Mouse (Mus musculus) kidney, embryonic 16.5 days (tissue): ENCODE measurements at regions not wholly inside any gene's neighbourhood (a gene's known extent, or its start where the extent isn't known, plus 50 kb on each side); places are given as distances from the start of the nearest gene placed in this dataset.

Experiments
- ATAC-seq: fragments of 200-750 bp; cut with Nextera tagmentation; 2 replicates; pipeline ENCODE4 v1.8.0; 2017; ENCODE audit warnings: moderate TSS enrichment; ENCODE audit not compliant: low FRiP score, low TSS enrichment
- H3K27ac ChIP-seq: fragments of 300-500 bp; sonication (generic); 2 replicates; pipeline ENCODE4 v1.5.1; 2014; ENCODE audit warnings: low read length
- H3K27me3 ChIP-seq: fragments of 300-500 bp; sonication (generic); 2 replicates; pipeline ENCODE4 v1.6.1; 2014; ENCODE audit warnings: low read length, control low read depth, mixed read lengths; ENCODE audit not compliant: insufficient read depth
- H3K36me3 ChIP-seq: fragments of 300-500 bp; sonication (generic); 2 replicates; pipeline ENCODE4 v1.6.1; 2014; ENCODE audit warnings: low read length, control low read depth, mixed read lengths; ENCODE audit not compliant: insufficient read depth
- H3K4me1 ChIP-seq: fragments of 300-500 bp; sonication (generic); 2 replicates; pipeline ENCODE4 v1.6.1; 2014; ENCODE audit warnings: low read length, control low read depth, mixed read lengths; ENCODE audit not compliant: insufficient read depth
- H3K4me2 ChIP-seq: fragments of 300-500 bp; sonication (generic); replicated peaks from 2 replicates; pipeline ENCODE4 v1.6.1; 2014; ENCODE audit warnings: low read depth, low read length
- H3K4me3 ChIP-seq: fragments of 300-500 bp; sonication (generic); 2 replicates; pipeline ENCODE4 v1.5.1; 2014; ENCODE audit warnings: mild to moderate bottlenecking, low read length
- H3K9ac ChIP-seq: fragments of 300-500 bp; sonication (generic); replicated peaks from 2 replicates; pipeline ENCODE4 v1.6.1; 2014; ENCODE audit warnings: low read length
- H3K9me3 ChIP-seq: fragments of 300-500 bp; sonication (generic); 2 replicates; pipeline ENCODE4 v1.6.1; 2016; ENCODE audit warnings: low read length, control low read depth
- WGBS: fragments of 180-500 bp; shearing (Covaris S2); extraction: QIAGEN DNeasy Blood & Tissue Kit; methylation state at CpG from one replicate; pipeline ENCODE4 v1.1.7; 2014; 5-methylcytosine and 5-hydroxymethylcytosine counted together

DNA sequence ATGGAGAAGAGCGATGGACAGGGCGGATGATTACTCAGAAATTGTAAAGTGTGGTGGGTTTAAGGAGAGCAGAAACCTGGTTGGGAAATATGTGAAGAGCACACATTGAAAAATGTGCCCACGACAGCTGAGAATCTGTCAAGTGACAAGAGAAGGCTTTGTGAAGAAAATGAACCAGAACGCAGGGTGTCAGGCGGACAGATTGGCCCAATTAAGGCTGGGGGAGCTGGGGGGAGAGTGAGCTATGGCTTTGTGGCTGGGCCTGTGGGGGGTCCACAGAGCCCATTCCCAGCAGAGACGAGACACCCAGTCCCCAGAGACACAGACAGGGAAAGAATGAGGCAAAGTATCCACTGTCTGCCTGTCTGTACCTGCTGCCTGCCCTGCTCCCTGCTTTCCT is 153.3 kb downstream of the Shq1 start:
- Histone ChIP-seq H3K9me3 (no peaks in the 10 kb centered on the region), H3K36me3 (no peaks in the 10 kb centered on the region), H3K9ac (no peak overlapping the region), H3K4me1 (0 out of 2 replicates have a peak, but pooled peaks cover 3% of the 10 kb centered on the region), H3K27me3 (peaks cover 21% of the 10 kb centered on the region), H3K4me2 (no peak overlapping the region), H3K27ac (no peak overlapping the region), H3K4me3 (no peak overlapping the region)
- ATAC-seq: no peak
- WGBS: 76% methylated on average over 6 of the region's 6 CpGs

DNA sequence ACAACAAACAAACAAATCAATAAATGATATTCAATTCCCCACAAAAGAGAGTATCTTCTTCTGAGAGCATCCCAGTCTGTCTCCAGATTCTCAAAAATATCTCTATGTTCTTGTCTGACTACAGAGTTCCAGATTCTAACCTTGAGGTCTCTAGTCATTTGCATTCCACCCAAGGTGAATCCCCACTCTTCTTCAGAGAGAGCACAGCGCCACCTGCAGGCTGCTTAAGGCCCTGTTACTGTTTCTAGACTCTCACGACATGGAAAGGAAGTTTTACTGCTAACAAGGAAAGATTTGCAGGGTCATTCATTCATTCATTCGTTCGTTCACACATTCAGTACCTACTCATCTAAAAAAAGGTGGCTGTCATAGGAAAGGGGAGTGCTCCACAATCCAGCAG is 158.3 kb downstream of the Shq1 start:
- peaks cover 11% of the 10 kb centered on the region; the same call in 1 of the 2 replicates for H3K27me3 ChIP-seq
- H3K9ac ChIP-seq: no peak overlapping the region
- H3K36me3 ChIP-seq: no peaks in the 10 kb centered on the region
- no peak for ATAC-seq
- H3K9me3 ChIP-seq: 0 out of 2 replicates have a peak, but pooled peaks cover 4% of the 10 kb centered on the region
- H3K4me1 ChIP-seq: no peaks in the 10 kb centered on the region
- H3K27ac ChIP-seq: no peak overlapping the region
- H3K4me3 ChIP-seq: no peak overlapping the region
- no peak overlapping the region for H3K4me2 ChIP-seq
- WGBS: 62% methylated on average over 4 of the region's 4 CpGs

DNA sequence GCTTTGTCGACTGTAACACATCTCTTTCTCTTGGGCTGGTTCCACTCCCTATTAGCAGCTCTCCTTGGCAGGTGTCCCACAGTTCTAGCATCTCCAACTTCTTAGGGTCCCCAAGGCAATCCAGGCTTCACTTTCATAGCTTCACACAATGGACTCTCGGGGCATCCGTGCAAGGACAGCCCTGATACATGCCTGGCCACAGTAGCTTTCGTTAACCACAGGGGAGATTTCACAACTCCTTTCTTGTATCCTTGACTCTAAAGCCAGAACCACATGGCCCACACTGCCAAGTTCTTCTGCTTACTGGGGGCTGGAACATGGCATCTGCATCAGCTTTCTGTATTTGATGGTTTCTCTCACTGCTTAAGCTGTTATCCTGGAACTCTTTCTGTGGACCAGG is 160.3 kb downstream of the Shq1 start:
- H3K4me3 ChIP-seq: no peak overlapping the region
- H3K27me3 ChIP-seq: 0 out of 2 replicates have a peak, but pooled peaks cover 3% of the 10 kb centered on the region
- H3K9me3 ChIP-seq: 0 out of 2 replicates have a peak, but pooled peaks cover 4% of the 10 kb centered on the region
- H3K27ac ChIP-seq: no peak overlapping the region
- H3K4me2 ChIP-seq: no peak overlapping the region
- H3K9ac ChIP-seq: no peak overlapping the region
- no peaks in the 10 kb centered on the region for H3K36me3 ChIP-seq
- H3K4me1 ChIP-seq: no peaks in the 10 kb centered on the region
- 83% methylated on average over 4 of the region's 4 CpGs for WGBS
- no peak for ATAC-seq

DNA sequence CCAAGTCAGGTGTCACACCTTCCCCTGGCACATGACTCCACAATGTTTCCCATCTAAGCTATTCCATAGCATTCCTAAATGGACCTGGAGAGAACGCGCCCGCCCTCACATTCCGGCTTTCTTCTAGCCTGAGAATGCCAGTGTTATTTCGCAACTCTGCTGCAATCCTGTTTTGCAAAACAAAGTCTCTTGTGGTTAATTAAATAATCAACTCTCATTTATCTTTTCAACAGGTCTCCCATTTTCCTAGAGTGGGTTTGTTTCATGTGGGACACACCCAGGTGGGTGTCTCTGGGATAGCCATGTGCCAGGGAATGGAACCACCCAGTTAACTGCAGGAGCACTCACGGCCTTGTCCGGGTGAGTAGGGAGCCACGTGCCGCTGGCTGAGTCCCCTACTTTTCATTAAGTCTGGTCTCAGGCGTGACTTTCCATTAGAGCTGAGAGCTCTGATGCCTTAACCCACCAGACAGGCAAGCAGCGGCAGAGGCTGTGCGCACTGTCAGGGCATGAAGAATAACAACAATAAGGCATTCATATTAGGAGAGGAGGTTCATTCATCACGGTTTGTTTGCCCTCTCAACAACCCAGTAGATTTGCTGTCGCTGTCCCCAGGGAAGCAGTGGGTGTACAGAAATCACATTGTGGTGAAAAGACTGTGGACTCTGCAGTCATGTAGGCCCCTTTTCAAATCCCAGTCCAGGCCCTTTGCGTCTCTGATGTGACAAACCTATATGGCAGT is 165.3 kb downstream of the Shq1 start:
- Histone ChIP-seq H3K4me1 (0 out of 2 replicates have a peak, but pooled peaks cover 8% of the 10 kb centered on the region), H3K4me2 (no peak overlapping the region), H3K36me3 (no peaks in the 10 kb centered on the region), H3K9me3 (no peaks in the 10 kb centered on the region), H3K27ac (no peak overlapping the region), H3K9ac (no peak overlapping the region), H3K27me3 (no peaks in the 10 kb centered on the region), H3K4me3 (no peak overlapping the region)
- 76% methylated on average over 15 of the region's 15 CpGs for WGBS
- ATAC-seq: no peak

GRCm38 (mm10) chr6:100502961-100503782 is 167.8 kb downstream of the Shq1 start:
- ATAC-seq: no peak
- no peak overlapping the region for H3K4me3 ChIP-seq
- no peak overlapping the region for H3K4me2 ChIP-seq
- H3K27me3 ChIP-seq: no peaks in the 10 kb centered on the region
- H3K36me3 ChIP-seq: no peaks in the 10 kb centered on the region
- 65% methylated on average over 14 of the region's 14 CpGs for WGBS
- H3K27ac ChIP-seq: no peak overlapping the region
- H3K4me1 ChIP-seq: 0 out of 2 replicates have a peak, but pooled peaks cover 10% of the 10 kb centered on the region
- no peaks in the 10 kb centered on the region for H3K9me3 ChIP-seq
- H3K9ac ChIP-seq: no peak overlapping the region

DNA sequence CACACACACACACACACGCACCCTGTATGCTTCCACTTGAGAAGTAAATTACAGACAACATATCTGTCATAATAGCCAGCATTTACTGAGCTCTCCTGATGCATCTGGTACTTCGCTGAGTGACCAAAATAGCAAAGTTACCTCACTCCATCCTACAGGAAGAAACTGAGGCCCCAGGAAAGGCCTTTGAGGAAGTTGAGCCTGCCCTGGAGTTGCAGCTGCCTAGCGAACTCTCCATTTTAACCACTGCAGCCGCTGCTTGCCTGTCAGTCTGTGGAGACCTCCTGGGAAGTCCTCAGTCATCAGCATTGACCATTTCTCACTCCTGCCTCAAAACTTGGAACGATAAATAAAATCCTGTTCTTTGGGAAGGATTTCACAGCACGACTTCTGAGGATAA is 168.8 kb downstream of the Shq1 start:
- ATAC-seq: no peak
- H3K36me3 ChIP-seq: no peaks in the 10 kb centered on the region
- no peak overlapping the region for H3K4me2 ChIP-seq
- no peaks in the 10 kb centered on the region for H3K27me3 ChIP-seq
- H3K27ac ChIP-seq: no peak overlapping the region
- 0 out of 2 replicates have a peak, but pooled peaks cover 10% of the 10 kb centered on the region for H3K4me1 ChIP-seq
- no peak overlapping the region for H3K4me3 ChIP-seq
- H3K9ac ChIP-seq: no peak overlapping the region
- no peaks in the 10 kb centered on the region for H3K9me3 ChIP-seq
- 61% methylated on average over 6 of the region's 6 CpGs for WGBS

- no peak overlapping the region for H3K4me3 ChIP-seq
- 0 out of 2 replicates have a peak, but pooled peaks cover 10% of the 10 kb centered on the region for H3K4me1 ChIP-seq
- WGBS: 56% methylated on average over 2 of the region's 2 CpGs
- H3K27ac ChIP-seq: no peak overlapping the region
- H3K9ac ChIP-seq: no peak overlapping the region
- no peaks in the 10 kb centered on the region for H3K9me3 ChIP-seq
- no peak overlapping the region for H3K4me2 ChIP-seq
- no peaks in the 10 kb centered on the region for H3K27me3 ChIP-seq
- ATAC-seq: no peak
- H3K36me3 ChIP-seq: no peaks in the 10 kb centered on the region
Observed at GRCm38 (mm10) chr6:100500741-100501140, 170.2 kb downstream of the Shq1 start.

- WGBS: 35% methylated on average over 8 of the region's 8 CpGs
- no peak overlapping the region for H3K4me2 ChIP-seq
- H3K27ac ChIP-seq: no peak overlapping the region
- no peak overlapping the region for H3K4me3 ChIP-seq
- 0 out of 2 replicates have a peak, but pooled peaks cover 10% of the 10 kb centered on the region for H3K4me1 ChIP-seq
- no peaks in the 10 kb centered on the region for H3K36me3 ChIP-seq
- no peaks in the 10 kb centered on the region for H3K9me3 ChIP-seq
- no peaks in the 10 kb centered on the region for H3K27me3 ChIP-seq
- no peak; the same call in 1 of the 2 replicates for ATAC-seq
- no peak overlapping the region for H3K9ac ChIP-seq
Observed at GRCm38 (mm10) chr6:100500060-100500459, 170.9 kb downstream of the Shq1 start.

DNA sequence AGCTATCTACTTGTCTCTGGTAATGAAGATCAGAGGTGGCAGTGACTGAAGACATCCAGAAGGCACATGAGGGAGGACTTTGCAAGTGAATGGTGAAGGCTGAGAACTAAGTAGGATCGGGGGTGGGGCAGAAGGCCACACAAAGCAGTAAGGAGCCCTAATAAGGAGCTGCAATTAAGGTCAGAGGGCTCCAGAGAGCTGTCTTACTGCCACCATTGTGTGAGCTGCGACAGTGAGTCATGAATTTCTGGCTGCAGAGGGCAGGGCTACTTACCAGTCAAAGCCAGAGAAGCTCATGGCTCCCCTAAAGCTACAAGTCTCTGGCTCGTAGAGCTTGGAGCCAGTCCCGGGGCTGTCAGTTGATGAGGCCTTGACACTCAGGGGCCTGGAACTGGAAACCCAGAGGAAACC is 172.1 kb downstream of the Shq1 start:
- WGBS: 40% methylated on average over 4 of the region's 4 CpGs
- H3K27me3 ChIP-seq: no peaks in the 10 kb centered on the region

More for the DNA sequence above, 172.1 kb downstream of the Shq1 start:
- no peak overlapping the region for H3K4me3 ChIP-seq
- H3K36me3 ChIP-seq: no peaks in the 10 kb centered on the region
- H3K9ac ChIP-seq: no peak overlapping the region
- H3K27ac ChIP-seq: no peak overlapping the region
- H3K4me2 ChIP-seq: no peak overlapping the region
- H3K4me1 ChIP-seq: 0 out of 2 replicates have a peak, but pooled peaks cover 10% of the 10 kb centered on the region
- ATAC-seq: no peak
- no peaks in the 10 kb centered on the region for H3K9me3 ChIP-seq
